Mouse (Mus musculus): ENCODE measurements at regions not wholly inside any gene's neighbourhood (a gene's known extent, or its start where the extent isn't known, plus 50 kb on each side); places are given as distances from the start of the nearest gene placed in this dataset.

GRCm38 (mm10) chr3:131967288-131967687 is 117.8 kb upstream of the Dkk2 start:
- Histone ChIP-seq H3K27ac (ENCODE audit: low read length) (no peak overlapping the region), H3K4me2 (ENCODE audit: low read depth, low read length) (no peak overlapping the region), H3K4me1 (ENCODE audit: control insufficient read depth, insufficient read depth, low read length) (no peaks in the 10 kb centered on the region), H3K27me3 (replicated peaks; ENCODE audit: control insufficient read depth, insufficient read depth, low read length) (no peaks in the 10 kb centered on the region), H3K9ac (ENCODE audit: low read depth, low read length) (no peak overlapping the region), H3K36me3 (ENCODE audit: control insufficient read depth, insufficient read depth, low read length) (no peaks in the 10 kb centered on the region), H3K4me3 (ENCODE audit: low read length) (no peak overlapping the region), H3K9me3 (ENCODE audit: control insufficient read depth, low read length) (no peaks in the 10 kb centered on the region)
- 65% methylated on average over 11 of the region's 11 CpGs for WGBS
- no peak for ATAC-seq

- ATAC-seq = no peak
- Histone ChIP-seq H3K4me1 (ENCODE audit: control insufficient read depth, insufficient read depth, low read length) (no peaks in the 10 kb centered on the region), H3K4me3 (ENCODE audit: low read length) (no peak overlapping the region), H3K27ac (ENCODE audit: low read length) (no peak overlapping the region), H3K9me3 (ENCODE audit: control insufficient read depth, low read length) (peaks cover 3% of the 10 kb centered on the region; the same call in 1 of the 2 replicates), H3K36me3 (ENCODE audit: control insufficient read depth, insufficient read depth, low read length) (no peaks in the 10 kb centered on the region), H3K27me3 (replicated peaks; ENCODE audit: control insufficient read depth, insufficient read depth, low read length) (no peaks in the 10 kb centered on the region), H3K4me2 (ENCODE audit: low read depth, low read length) (no peak overlapping the region), H3K9ac (ENCODE audit: low read depth, low read length) (no peak overlapping the region)
- WGBS = 79% methylated on average over 1 of the region's 1 CpGs
These were observed 114.3 kb upstream of the Dkk2 start for GRCm38 (mm10) chr3:131970827-131971226.

- H3K9me3 ChIP-seq (ENCODE audit: control insufficient read depth, low read length) = peaks cover 3% of the 10 kb centered on the region; the same call in 1 of the 2 replicates
- no peaks in the 10 kb centered on the region for H3K4me1 ChIP-seq (ENCODE audit: control insufficient read depth, insufficient read depth, low read length)
- WGBS = 35% methylated on average over 7 of the region's 7 CpGs
- H3K9ac ChIP-seq (ENCODE audit: low read depth, low read length) = no peak overlapping the region
- H3K27ac ChIP-seq (ENCODE audit: low read length) = no peak overlapping the region
- peak; percentile 83 for ATAC-seq
- H3K36me3 ChIP-seq (ENCODE audit: control insufficient read depth, insufficient read depth, low read length) = no peaks in the 10 kb centered on the region
- H3K4me2 ChIP-seq (ENCODE audit: low read depth, low read length) = no peak overlapping the region
- no peak overlapping the region for H3K4me3 ChIP-seq (ENCODE audit: low read length)
- H3K27me3 ChIP-seq (replicated peaks; ENCODE audit: control insufficient read depth, insufficient read depth, low read length) = no peaks in the 10 kb centered on the region
These were observed 109.0 kb upstream of the Dkk2 start for GRCm38 (mm10) chr3:131975940-131976628.

- Histone ChIP-seq H3K9me3 (ENCODE audit: control insufficient read depth, low read length) (no peaks in the 10 kb centered on the region), H3K36me3 (ENCODE audit: control insufficient read depth, insufficient read depth, low read length) (no peaks in the 10 kb centered on the region), H3K4me3 (ENCODE audit: low read length) (no peak overlapping the region), H3K4me2 (ENCODE audit: low read depth, low read length) (no peak overlapping the region), H3K4me1 (ENCODE audit: control insufficient read depth, insufficient read depth, low read length) (no peaks in the 10 kb centered on the region), H3K27me3 (replicated peaks; ENCODE audit: control insufficient read depth, insufficient read depth, low read length) (no peaks in the 10 kb centered on the region), H3K27ac (ENCODE audit: low read length) (no peak overlapping the region), H3K9ac (ENCODE audit: low read depth, low read length) (no peak overlapping the region)
- no peak for ATAC-seq
- 81% methylated on average over 2 of the region's 2 CpGs for WGBS
These were observed 101.8 kb upstream of the Dkk2 start for GRCm38 (mm10) chr3:131983292-131983691.

GRCm38 (mm10) chr3:131998838-131999613 is 86.1 kb upstream of the Dkk2 start:
- no peak for ATAC-seq
- no peak overlapping the region for H3K27ac ChIP-seq (ENCODE audit: low read length)
- H3K9ac ChIP-seq (ENCODE audit: low read depth, low read length) = no peak overlapping the region
- H3K4me2 ChIP-seq (ENCODE audit: low read depth, low read length) = no peak overlapping the region
- no peaks in the 10 kb centered on the region for H3K36me3 ChIP-seq (ENCODE audit: control insufficient read depth, insufficient read depth, low read length)
- WGBS = 47% methylated on average over 6 of the region's 6 CpGs
- H3K9me3 ChIP-seq (ENCODE audit: control insufficient read depth, low read length) = no peaks in the 10 kb centered on the region
- no peaks in the 10 kb centered on the region for H3K27me3 ChIP-seq (replicated peaks; ENCODE audit: control insufficient read depth, insufficient read depth, low read length)
- H3K4me1 ChIP-seq (ENCODE audit: control insufficient read depth, insufficient read depth, low read length) = no peaks in the 10 kb centered on the region
- no peak overlapping the region for H3K4me3 ChIP-seq (ENCODE audit: low read length)

- no peaks in the 10 kb centered on the region for H3K4me1 ChIP-seq (ENCODE audit: control insufficient read depth, insufficient read depth, low read length)
- no peak overlapping the region for H3K4me2 ChIP-seq (ENCODE audit: low read depth, low read length)
- no peaks in the 10 kb centered on the region for H3K36me3 ChIP-seq (ENCODE audit: control insufficient read depth, insufficient read depth, low read length)
- no peak overlapping the region for H3K9ac ChIP-seq (ENCODE audit: low read depth, low read length)
- WGBS = 73% methylated on average over 7 of the region's 7 CpGs
- no peak for ATAC-seq
- no peak overlapping the region for H3K4me3 ChIP-seq (ENCODE audit: low read length)
- H3K9me3 ChIP-seq (ENCODE audit: control insufficient read depth, low read length) = no peaks in the 10 kb centered on the region
- no peaks in the 10 kb centered on the region for H3K27me3 ChIP-seq (replicated peaks; ENCODE audit: control insufficient read depth, insufficient read depth, low read length)
- H3K27ac ChIP-seq (ENCODE audit: low read length) = no peak overlapping the region
These were observed 78.9 kb upstream of the Dkk2 start for GRCm38 (mm10) chr3:132006191-132006590.

GRCm38 (mm10) chr3:132006912-132007311 is 78.2 kb upstream of the Dkk2 start:
- H3K27ac ChIP-seq (ENCODE audit: low read length) = no peak overlapping the region
- H3K9me3 ChIP-seq (ENCODE audit: control insufficient read depth, low read length) = no peaks in the 10 kb centered on the region
- WGBS = 60% methylated on average over 11 of the region's 11 CpGs
- H3K4me3 ChIP-seq (ENCODE audit: low read length) = no peak overlapping the region
- H3K4me2 ChIP-seq (ENCODE audit: low read depth, low read length) = no peak overlapping the region
- no peak for ATAC-seq
- no peak overlapping the region for H3K9ac ChIP-seq (ENCODE audit: low read depth, low read length)
- no peaks in the 10 kb centered on the region for H3K4me1 ChIP-seq (ENCODE audit: control insufficient read depth, insufficient read depth, low read length)
- no peaks in the 10 kb centered on the region for H3K36me3 ChIP-seq (ENCODE audit: control insufficient read depth, insufficient read depth, low read length)
- H3K27me3 ChIP-seq (replicated peaks; ENCODE audit: control insufficient read depth, insufficient read depth, low read length) = no peaks in the 10 kb centered on the region

- Histone ChIP-seq H3K4me3 (ENCODE audit: low read length) (no peak overlapping the region), H3K27me3 (replicated peaks; ENCODE audit: control insufficient read depth, insufficient read depth, low read length) (no peaks in the 10 kb centered on the region), H3K27ac (ENCODE audit: low read length) (no peak overlapping the region), H3K9ac (ENCODE audit: low read depth, low read length) (no peak overlapping the region), H3K36me3 (ENCODE audit: control insufficient read depth, insufficient read depth, low read length) (no peaks in the 10 kb centered on the region), H3K9me3 (ENCODE audit: control insufficient read depth, low read length) (no peaks in the 10 kb centered on the region), H3K4me1 (ENCODE audit: control insufficient read depth, insufficient read depth, low read length) (no peaks in the 10 kb centered on the region), H3K4me2 (ENCODE audit: low read depth, low read length) (no peak overlapping the region)
- ATAC-seq = no peak
- WGBS = 69% methylated on average over 4 of the region's 4 CpGs
These were observed 77.7 kb upstream of the Dkk2 start for GRCm38 (mm10) chr3:132007356-132007755.

GRCm38 (mm10) chr3:132015205-132015604 is 69.9 kb upstream of the Dkk2 start:
- Histone ChIP-seq H3K27me3 (replicated peaks; ENCODE audit: control insufficient read depth, insufficient read depth, low read length) (no peaks in the 10 kb centered on the region), H3K4me2 (ENCODE audit: low read depth, low read length) (no peak overlapping the region), H3K27ac (ENCODE audit: low read length) (no peak overlapping the region), H3K4me3 (ENCODE audit: low read length) (no peak overlapping the region), H3K9me3 (ENCODE audit: control insufficient read depth, low read length) (no peaks in the 10 kb centered on the region), H3K4me1 (ENCODE audit: control insufficient read depth, insufficient read depth, low read length) (no peaks in the 10 kb centered on the region), H3K9ac (ENCODE audit: low read depth, low read length) (no peak overlapping the region), H3K36me3 (ENCODE audit: control insufficient read depth, insufficient read depth, low read length) (no peaks in the 10 kb centered on the region)
- no peak for ATAC-seq
- WGBS = 42% methylated on average over 6 of the region's 6 CpGs

Measured in intestine, embryonic 16.5 days (tissue).